Mouse (Mus musculus) left cerebral cortex, postnatal 25 days (tissue): ENCODE measurements at regions not wholly inside any gene's neighbourhood (a gene's known extent, or its start where the extent isn't known, plus 50 kb on each side); places are given as distances from the start of the nearest gene placed in this dataset.

Experiments
- DNase-seq, 2 experiments: peaks; one replicate each; pipeline ENCODE4 v3.0.0; 2022; ENCODE audit warnings: low spot score in 2 of 2, mixed read lengths in 1 of 2
- intact Hi-C: fragments of 180-260 bp; cut with DNase I; formaldehyde crosslinking; loops from one replicate; pipeline ENCODE4 v1.15.1; 2025

DNA sequence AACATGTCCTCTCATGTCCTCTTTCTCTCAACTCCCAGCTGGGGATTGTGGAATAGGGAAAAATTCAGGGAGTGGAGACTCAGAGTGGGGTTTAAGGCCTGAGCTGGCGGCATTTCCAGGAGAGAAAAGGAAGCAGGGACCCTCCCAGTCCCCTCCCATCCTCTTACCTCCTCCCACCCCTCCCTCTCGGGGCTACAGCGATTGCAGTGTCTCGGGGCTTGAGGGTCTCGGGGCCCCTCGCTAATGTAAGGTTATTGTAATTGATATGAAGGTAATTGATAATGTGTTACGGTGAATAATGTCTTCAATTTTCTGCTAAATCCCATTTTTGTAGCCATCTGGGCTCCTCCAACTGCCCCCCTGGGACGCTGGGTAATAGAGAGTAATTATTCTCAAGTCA is 74.2 kb upstream of the Pax2 start:
- intact Hi-C loops, result no loop called here

DNA sequence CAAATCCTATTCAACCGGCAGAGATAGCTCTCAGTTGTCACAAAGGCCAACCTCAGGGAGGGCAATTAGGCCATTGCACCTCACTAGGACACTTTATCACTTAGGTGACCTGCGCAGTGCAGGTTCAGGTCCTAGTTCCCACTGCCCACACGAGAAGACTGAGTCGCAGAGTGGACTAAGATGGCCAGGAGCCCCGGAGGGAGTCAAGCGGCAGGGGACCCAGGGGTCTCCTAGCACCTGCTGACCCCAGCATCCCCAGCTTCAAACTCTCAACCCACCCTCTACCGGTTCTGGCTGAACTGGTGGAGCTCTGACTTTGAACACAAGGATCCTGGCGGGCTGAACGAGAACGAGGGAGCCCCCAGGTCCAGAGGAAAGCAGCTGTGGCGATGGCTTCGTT is 72.7 kb upstream of the Pax2 start:
- intact Hi-C loops, result no loop called here
- no peak for DNase-seq

More for the DNA sequence above, 74.2 kb upstream of the Pax2 start:
- no peak for DNase-seq

DNA sequence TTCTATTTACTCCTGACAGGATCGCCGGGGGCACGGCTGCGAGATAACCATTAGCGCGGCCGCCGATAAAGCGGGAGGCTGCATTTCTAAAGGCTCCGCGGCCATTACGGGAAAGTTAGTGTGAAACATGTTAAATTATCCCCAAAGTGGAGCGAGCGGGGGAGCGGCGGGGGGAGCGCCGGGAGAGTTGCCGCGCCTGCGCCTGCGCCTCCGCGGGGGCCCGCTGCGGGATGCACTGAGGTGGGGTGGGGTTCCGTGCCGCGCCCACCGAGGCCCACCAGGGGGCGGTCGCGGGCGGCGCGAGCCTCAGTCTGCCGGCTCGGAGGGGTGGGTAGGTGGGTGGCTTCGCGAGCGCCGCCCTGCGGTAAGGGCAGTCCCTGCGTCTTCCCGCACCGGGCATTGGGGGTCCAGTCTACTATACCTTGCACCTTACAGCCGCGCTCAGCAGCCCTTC is 71.8 kb upstream of the Pax2 start:
- intact Hi-C loops, result no loop called here
- peak in 1 of 2 experiments; percentile 17 for DNase-seq

DNA sequence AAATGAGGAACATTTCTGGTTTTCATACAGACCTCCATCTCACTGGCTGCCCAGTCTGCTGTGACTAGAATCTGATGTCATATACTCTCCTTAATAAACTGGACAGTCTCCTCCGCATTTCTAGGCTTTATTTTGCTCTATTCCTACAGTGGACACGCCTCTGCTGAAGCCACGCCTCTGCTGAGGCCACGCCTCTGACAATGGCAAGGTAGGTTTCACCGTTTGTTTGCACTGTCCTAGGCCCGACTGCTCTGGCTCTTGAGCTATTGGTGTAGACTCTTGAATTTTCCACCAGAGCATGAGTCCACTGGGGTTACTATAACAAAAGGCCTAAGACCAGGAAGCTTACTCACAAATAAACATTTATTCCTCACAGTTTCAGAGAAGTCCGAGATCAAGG is 69.8 kb upstream of the Pax2 start:
- intact Hi-C loops, result no loop called here
- no peak for DNase-seq

DNA sequence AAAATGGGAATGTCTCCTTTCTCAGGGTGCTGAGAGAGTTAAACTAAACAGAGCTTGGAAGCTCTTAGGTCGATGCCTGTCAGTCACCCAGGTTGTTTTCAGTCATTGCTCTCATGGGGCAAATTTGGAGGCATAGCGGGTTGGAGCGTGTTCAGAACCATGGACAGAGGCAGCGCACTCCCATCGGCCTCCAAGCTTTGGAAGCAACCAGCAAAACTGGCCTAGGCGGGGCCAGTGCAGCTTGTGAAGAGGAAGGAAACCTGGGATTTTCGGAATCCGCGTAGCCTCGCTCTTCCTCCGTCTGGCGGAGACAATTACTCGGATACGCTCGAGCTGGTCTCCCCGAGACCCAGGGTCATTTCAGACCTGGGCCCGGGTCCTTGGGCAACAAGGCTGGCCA is 63.4 kb upstream of the Pax2 start:
- intact Hi-C loops, result no loop called here
- DNase-seq, result no peak

DNA sequence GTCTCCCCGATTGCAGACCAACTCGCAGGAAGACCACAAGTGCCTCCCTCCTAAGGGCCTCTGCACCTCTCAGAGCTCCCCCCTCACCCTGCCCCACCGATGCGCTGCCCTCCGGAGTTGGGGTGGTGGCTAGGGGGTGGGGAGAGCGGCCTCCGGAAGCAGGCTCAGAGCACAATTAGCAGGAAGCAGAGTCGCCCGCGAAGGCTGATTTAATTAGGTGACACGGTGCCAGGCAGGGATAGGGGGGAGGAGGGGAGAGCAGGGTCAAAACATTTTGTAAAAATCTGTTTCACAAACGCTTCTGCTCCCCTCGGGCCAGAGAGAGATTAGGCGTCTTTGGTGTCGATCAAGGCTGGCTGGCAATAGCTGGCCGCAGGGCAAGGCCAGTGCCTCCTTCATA is 63.0 kb upstream of the Pax2 start:
- intact Hi-C loops, result no loop called here
- no peak for DNase-seq

DNA sequence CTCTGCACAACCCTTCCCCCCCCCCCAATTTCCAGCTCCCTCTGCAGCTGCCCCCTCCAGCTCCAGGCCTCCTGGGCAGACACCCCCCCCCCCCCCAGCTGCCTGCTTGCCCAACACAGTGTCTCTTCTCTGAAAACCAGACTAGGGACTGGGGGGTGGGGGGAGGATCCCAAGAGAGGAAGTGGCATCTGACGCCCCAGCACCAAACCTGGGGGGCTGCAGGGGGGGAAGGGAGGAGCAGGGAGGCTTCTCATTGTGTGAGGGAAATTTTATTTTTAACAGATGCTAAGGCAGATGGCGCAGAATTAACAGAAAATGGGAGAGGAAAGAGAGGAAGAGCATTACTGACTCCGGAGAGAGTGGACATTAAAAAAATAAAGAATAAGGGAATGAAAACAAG is 60.5 kb upstream of the Pax2 start:
- DNase-seq, result no peak
- intact Hi-C loops, result no loop called here

DNA sequence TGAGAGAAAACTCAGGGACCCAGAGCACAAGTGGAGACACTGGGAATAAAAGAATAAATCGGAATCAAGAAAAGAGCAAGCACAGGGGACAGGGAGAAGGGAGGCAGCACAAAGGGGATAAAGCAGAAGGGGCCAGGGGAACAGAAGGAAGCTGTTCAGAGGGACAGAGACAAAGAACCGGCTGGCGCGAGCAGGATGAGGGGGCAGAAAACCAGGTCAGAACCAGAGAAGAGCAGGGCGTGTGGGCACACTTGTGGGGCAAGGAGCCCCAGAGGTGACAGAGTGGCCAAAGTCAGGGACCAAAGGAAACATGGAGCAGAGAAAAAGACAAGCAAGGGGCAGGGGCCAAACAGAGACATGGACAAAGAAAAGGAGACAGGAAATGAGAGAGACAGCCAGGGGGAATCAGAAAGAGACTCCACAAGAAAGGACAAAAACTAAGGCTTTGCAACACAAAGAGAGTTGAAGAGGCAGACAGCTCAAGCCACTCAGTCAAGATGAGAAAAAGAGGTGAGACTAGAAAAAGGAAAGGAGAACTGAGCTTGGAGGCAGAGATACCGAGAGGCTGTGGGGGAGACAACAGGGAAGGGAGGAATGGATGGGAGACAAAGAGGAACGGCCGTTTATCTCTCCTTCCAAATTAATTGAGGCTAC is 59.7 kb upstream of the Pax2 start:
- intact Hi-C loops, result no loop called here
- no peak for DNase-seq

DNA sequence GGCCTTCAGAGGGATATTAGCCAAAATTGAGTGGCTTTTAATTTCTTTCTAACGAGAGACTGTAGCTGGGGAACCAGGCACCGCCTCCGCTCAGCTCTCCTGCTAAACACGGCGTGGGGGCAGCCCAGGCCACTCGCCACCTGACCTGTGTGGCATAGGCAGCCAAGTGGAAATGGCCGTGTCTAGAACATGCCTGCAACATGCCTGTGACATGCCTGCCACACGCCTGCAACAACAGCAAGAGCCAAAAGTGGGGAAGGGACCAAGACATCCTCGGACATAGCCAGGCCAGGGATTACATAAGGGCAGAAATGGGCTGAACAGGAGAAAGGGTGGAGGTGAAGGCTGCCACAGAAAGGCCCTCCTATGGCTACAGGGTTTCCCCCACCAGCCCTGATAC is 59.1 kb upstream of the Pax2 start:
- intact Hi-C loops, result no loop called here
- DNase-seq, result no peak

DNA sequence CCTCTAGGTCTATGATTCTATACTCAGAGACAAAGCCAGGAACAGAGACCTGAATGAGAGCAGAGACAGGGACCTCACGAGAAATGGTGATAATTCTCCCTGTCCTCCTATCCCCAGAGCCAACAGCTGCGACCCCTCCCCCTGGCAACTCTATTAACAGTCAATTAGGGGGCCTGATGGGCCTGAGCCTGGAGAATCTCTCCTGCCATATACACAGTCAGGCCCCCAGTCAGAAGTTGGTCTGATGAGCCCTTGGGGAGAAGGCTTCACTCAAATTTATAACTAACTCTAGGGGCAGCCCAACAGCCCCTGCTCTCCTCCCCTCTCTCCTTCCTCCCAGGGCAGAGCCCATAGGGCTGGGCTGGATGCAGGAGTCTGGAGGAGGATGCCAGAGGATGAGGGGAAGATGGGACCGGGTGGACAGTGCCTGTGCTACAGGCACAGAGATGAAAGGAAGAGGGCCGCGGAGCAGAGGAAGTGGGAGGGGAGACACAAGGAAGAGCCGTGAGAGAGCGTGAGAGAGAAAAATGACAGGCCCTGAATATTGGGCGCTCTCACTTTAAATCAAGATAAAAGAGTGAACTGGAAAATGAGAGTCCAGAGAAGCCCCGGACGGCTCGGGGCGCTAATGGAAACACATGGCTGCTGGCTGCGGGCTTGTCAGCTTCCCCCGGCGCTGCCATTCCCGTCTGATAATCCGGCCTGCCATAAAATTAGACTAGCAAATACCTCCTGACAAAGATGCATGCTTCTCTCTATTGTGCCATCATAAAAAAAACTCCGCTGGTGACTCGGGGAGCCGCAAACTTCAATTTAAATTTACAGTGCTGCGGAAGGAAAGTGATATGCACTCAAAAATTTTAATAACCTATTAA is 57.2 kb upstream of the Pax2 start:
- intact Hi-C loops, result no loop called here
- no peak for DNase-seq
